Mouse (Mus musculus) CD4-positive helper T cell, adult 2 months (primary cell): Measurements from ENCODE around the gene Lce1a1.
"Not testable (repeated sequence)": the region's sequence is repeated elsewhere in the genome, so short reads cannot be mapped to it uniquely, and the experiment has no call there.

Source experiments
- DNase-seq: peaks from one replicate; pipeline ENCODE4 v3.0.0-alpha.2; 2012; ENCODE audit warnings: low read depth, missing footprints, low spot score

The Lce1a1 gene

GRCm38 (mm10) chr3:92648207-92648606 lies at the start of gene Lce1a1:
Gene Lce1a1, minus strand, starts transcription at chr3:92648307.
- no peak for DNase-seq

DNA sequence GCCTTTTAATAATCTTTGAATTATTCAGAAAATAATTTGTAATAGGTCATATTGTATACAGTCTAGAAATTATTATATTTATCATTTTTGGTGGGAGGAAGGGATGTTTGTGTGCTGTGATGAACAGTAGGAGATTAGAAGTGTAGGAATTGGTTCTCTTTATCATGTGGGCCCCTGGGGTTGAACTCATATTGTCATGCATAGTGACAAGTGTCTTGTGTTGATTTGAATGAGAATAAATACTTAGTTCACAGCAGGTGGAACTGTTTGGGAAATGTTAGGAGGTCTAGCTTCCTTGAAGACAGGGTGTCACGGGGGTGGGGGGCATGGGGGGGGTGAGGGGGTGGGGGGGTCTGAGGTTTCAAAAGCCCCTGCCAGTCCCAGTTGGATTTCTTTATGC lies 46.5 kb upstream of the Lce1a1 start:
- DNase-seq, result no peak

- no peak for DNase-seq
These were observed 43.6 kb upstream of the Lce1a1 start for GRCm38 (mm10) chr3:92691688-92692087.

GRCm38 (mm10) chr3:92689154-92689553 lies 41.0 kb upstream of the Lce1a1 start:
- DNase-seq, result not testable (repeated sequence)

DNA sequence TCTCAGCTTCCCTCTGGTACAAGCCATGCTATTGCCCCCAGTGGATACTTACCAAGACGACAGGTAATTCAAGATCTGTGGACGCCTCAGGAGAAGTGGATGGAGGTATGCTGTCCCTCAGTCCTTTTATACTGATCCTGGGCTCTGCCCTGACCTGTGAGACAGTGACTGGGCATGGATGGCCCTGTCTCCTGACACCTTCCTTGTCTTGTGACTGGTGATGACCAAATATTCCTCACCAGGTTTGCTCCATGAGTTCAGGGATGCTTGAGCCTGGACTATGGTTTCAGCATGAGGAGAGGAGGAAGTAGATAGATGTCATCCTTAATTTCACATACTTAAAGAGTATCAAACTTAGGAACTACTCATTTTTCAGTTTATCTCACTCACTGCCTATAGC lies 39.0 kb upstream of the Lce1a1 start, which contains the start of gene Lce1d:
Gene Lce1d (minus strand): TSS at position 101 of the 400 bp plus-strand sequence.
- no peak for DNase-seq

DNA sequence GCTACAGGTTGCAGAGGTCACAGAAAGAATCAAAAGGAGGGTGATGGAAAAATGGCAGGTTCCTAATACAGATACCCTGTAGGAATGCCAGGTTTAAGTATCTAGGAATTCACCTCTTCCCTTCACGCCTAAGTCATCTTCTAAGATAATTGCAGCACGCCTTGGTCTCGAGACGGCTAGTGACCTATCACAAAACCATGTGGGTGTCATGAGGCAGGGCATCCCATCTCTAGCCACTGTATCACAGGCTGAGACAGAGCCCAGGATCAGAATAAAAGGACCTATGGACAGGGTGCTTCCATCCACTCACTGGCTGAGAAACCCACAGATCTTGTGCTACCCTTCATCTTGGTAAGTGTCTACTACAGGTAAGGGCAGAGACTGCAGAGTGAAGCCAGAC lies 30.8 kb upstream of the Lce1a1 start, which contains the start of gene Lce1c:
Gene Lce1c (plus strand): TSS at position 301 of the 400 bp plus-strand sequence.
- no peak for DNase-seq

- no peak for DNase-seq
These were observed 22.1 kb upstream of the Lce1a1 start, which contains the start of gene Lce1a2 for GRCm38 (mm10) chr3:92670215-92670614. Gene Lce1a2, minus strand, starts transcription at chr3:92670315.

- DNase-seq, result no peak
These were observed 8.7 kb upstream of the Lce1a1 start, which contains the start of gene Lce1b for GRCm38 (mm10) chr3:92656826-92657225. Gene Lce1b, minus strand, starts transcription at chr3:92656926.

GRCm38 (mm10) chr3:92639854-92640253 lies 8.3 kb downstream of the Lce1a1 start:
- no peak for DNase-seq

GRCm38 (mm10) chr3:92638653-92638991 lies 9.5 kb downstream of the Lce1a1 start:
- no peak for DNase-seq

- no peak for DNase-seq
These were observed 10.1 kb downstream of the Lce1a1 start for GRCm38 (mm10) chr3:92637745-92638652.

DNA sequence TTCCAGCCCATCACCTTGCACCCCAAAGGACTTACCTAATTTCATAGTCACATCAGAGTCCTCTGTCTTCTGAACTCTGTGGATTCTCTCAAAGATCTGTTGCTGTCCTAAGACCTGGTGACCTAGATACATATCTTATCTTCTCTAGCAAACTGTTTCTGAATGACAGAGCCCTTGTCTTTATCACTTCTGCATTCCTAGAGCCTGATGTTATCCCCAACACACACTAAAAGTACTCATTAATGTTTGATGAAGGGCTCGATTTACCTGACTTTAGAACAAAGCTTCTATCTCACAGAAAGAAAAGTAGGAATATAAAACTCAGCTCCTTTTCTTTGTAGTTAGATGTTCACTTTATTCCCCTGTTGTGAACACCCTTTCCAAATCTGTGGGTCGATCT lies 26.5 kb downstream of the Lce1a1 start, which contains the start of gene Lce6a:
Gene Lce6a (minus strand): TSS at position 101 of the 400 bp plus-strand sequence.
- DNase-seq, result no peak

GRCm38 (mm10) chr3:92609804-92610203 lies 38.3 kb downstream of the Lce1a1 start:
- DNase-seq, result no peak

GRCm38 (mm10) chr3:92607392-92607791 lies 40.7 kb downstream of the Lce1a1 start, which contains the start of gene 2210017I01Rik:
Gene 2210017I01Rik, minus strand, starts transcription at chr3:92607492.
- no peak for DNase-seq

GRCm38 (mm10) chr3:92602169-92602568 lies 45.9 kb downstream of the Lce1a1 start:
- no peak for DNase-seq

DNA sequence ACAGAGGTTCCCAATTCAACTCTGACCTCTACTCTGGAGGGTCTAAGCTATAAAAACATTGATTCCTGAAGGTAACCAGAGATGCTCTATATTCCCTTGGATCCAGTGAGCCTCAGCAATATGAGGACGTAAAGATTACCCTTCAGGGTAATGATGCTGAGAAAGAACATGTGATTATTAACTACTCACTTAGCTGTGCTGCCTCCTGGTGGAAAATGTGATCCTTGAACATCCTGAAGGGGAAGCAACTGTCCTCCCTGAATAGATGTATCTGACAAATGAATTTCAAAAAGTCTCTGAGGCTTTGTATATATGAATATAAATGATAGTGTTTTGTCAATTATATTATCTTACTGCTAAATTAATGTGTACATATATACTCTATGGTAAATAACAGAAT lies 47.7 kb downstream of the Lce1a1 start:
- DNase-seq, result no peak

- DNase-seq, result no peak
These were observed 48.1 kb downstream of the Lce1a1 start for GRCm38 (mm10) chr3:92599973-92600372.

GRCm38 (mm10) chr3:92598429-92598828 lies 49.7 kb downstream of the Lce1a1 start:
- no peak for DNase-seq
